Mouse (Mus musculus): ENCODE measurements around the gene Smox. TPM values are rescaled to one million over a fixed set of nuclear protein-coding genes. Genes with fewer than 3 reads are reported as not detected.

Gene Smox
- polyA plus RNA-seq, 1 experiment from 2014 or later = 26.8 TPM

DNA sequence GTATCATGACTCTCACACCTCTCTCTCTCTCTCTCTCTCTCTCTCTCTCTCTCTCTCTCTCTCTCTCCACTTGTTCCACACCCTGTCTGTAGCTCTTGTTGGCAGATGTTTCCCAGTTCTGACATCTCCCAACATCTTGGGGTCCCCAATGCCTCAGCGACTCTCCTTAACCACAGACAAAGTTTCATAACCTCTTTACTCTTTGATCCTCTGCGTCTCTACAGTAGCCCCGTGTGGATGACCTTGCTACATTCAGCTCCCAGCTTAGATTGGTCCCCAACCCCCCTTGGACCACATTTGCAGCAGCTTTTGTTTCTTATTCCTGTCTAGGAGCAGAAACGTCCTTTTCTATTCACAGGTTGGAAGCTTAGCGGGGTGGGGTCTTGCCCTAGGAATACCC lies 41.6 kb upstream of the Smox start:
- WGBS = 56% methylated on average over 5 of the region's 5 CpGs
- DNase-seq (ENCODE audit: low spot score) = no peak
- Histone ChIP-seq H3K9ac (ENCODE audit: low read depth, low read length) (no peak overlapping the region), H3K36me3 (ENCODE audit: insufficient read depth, low read length) (no peaks in the 10 kb centered on the region), H3K27ac (no peak overlapping the region), H3K4me2 (ENCODE audit: low read length) (no peak overlapping the region), H3K27me3 (ENCODE audit: insufficient read depth, low read length) (no peaks in the 10 kb centered on the region), H3K4me1 (replicated peaks; ENCODE audit: insufficient read depth, low read length) (0 out of 2 replicates have a peak, but pooled peaks cover 4% of the 10 kb centered on the region), H3K9me3 (replicated peaks; ENCODE audit: low read length) (no peaks in the 10 kb centered on the region), H3K4me3 (replicated peaks; ENCODE audit: low read depth, low read length) (no peak overlapping the region)
- no peak for ATAC-seq (replicated peaks; ENCODE audit: low FRiP score, low read depth)
- TF ChIP-seq CTCF (IDR thresholded peaks at IDR 0.05; ENCODE audit: low read depth) = no peak

DNA sequence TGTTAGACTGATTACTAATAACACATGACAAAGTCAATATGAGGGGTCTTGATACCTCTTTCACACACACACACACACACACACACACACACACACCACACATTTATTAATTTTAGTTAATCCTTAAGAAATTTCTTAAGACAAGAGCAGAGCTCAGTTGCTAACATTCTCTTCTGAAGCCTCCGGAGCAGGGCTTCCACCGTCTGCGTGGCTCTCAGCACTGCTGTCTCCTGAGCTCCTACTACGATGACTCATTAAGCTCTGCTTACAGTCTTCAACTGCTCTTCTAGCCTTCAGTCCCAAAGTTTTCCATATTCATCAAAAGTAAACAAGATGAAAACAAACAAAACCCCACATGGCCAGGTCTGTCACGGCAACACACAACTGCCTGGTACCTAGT lies 40.8 kb upstream of the Smox start:
- no peaks in the 10 kb centered on the region for H3K27me3 ChIP-seq (ENCODE audit: insufficient read depth, low read length)
- H3K9ac ChIP-seq (ENCODE audit: low read depth, low read length) = no peak overlapping the region
- ATAC-seq (replicated peaks; ENCODE audit: low FRiP score, low read depth) (no peak), DNase-seq (ENCODE audit: low spot score) (no peak)
- H3K27ac ChIP-seq = no peak overlapping the region
- H3K9me3 ChIP-seq (replicated peaks; ENCODE audit: low read length) = no peaks in the 10 kb centered on the region
- H3K36me3 ChIP-seq (ENCODE audit: insufficient read depth, low read length) = no peaks in the 10 kb centered on the region
- H3K4me2 ChIP-seq (ENCODE audit: low read length) = no peak overlapping the region
- no peak for TF ChIP-seq CTCF (IDR thresholded peaks at IDR 0.05; ENCODE audit: low read depth)
- H3K4me1 ChIP-seq (replicated peaks; ENCODE audit: insufficient read depth, low read length) = 0 out of 2 replicates have a peak, but pooled peaks cover 4% of the 10 kb centered on the region
- no peak overlapping the region for H3K4me3 ChIP-seq (replicated peaks; ENCODE audit: low read depth, low read length)
- 77% methylated on average over 5 of the region's 5 CpGs for WGBS

DNA sequence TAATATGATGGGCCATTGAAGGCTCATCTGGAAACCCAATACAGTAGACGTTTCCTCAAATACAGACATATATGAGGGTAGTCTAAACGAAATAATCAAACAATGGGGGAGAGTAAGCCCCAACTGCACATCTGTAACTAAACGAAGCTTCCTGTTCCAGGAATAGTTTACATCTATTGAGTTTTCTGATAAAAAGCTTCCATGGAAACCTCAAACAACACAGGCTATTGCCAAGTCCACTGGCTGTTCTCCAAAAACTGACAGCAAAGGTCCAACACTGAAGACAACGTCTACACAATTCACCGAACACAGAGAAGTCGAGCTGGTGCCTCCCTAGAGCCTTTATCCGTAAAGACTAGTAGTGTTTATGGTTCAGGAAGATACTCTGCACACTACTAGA lies 33.6 kb upstream of the Smox start:
- Histone ChIP-seq H3K4me2 (ENCODE audit: low read length) (no peak overlapping the region), H3K36me3 (ENCODE audit: insufficient read depth, low read length) (no peaks in the 10 kb centered on the region), H3K27ac (no peak overlapping the region), H3K9me3 (replicated peaks; ENCODE audit: low read length) (no peaks in the 10 kb centered on the region), H3K9ac (ENCODE audit: low read depth, low read length) (no peak overlapping the region), H3K4me1 (replicated peaks; ENCODE audit: insufficient read depth, low read length) (no peaks in the 10 kb centered on the region), H3K4me3 (replicated peaks; ENCODE audit: low read depth, low read length) (no peak overlapping the region), H3K27me3 (ENCODE audit: insufficient read depth, low read length) (no peaks in the 10 kb centered on the region)
- ATAC-seq (replicated peaks; ENCODE audit: low FRiP score, low read depth) = no peak
- DNase-seq (ENCODE audit: low spot score) = peak; percentile 16
- WGBS = 62% methylated on average over 7 of the region's 7 CpGs
- TF ChIP-seq CTCF (IDR thresholded peaks at IDR 0.05; ENCODE audit: low read depth) = no peak

DNA sequence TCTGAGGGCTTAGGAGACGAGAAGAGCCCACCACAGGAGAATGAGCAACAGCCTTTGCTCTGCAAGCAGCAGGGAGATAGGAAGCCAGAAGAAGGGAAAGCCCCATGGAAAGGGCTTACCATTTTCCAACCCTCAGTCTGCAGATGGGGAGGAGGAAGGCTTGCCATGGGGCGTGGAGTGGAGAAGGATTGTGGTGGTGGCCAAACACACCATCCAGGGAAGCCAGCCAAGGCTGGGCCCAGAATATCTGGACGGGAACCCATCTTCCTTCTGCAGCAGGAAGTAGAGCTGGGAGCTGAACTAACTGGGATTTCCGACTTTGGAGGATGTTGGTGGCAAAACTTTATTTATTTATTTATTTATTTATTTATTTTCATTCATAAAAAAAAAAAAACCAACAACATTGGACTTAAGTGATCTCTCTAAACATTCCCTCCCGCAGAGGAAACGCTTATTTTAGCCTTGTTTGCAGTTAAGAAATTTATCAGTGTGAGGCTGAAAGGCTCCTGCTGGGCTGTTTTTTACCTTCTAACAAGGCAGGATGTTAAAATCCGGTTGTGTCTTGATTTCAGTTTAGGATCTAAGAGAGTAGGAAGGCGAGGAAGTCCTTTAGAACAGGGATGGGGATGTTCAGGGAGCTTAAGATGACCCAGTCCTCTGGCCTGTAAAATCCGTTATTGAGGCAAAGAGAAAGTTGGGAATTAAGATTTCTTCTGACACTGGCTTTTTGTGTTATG lies 30.2 kb upstream of the Smox start:
- H3K4me3 ChIP-seq (replicated peaks; ENCODE audit: low read depth, low read length) = no peak overlapping the region
- H3K9me3 ChIP-seq (replicated peaks; ENCODE audit: low read length) = no peaks in the 10 kb centered on the region; the same call in 1 of the 2 replicates
- 65% methylated on average over 9 of the region's 9 CpGs for WGBS
- no peak overlapping the region for H3K4me2 ChIP-seq (ENCODE audit: low read length)
- DNase-seq (ENCODE audit: low spot score) (peak; percentile 37), ATAC-seq (replicated peaks; ENCODE audit: low FRiP score, low read depth) (no peak)
- 0 out of 2 replicates have a peak overlapping the region, but pooled peaks have one; percentile 8 for H3K27ac ChIP-seq
- H3K9ac ChIP-seq (ENCODE audit: low read depth, low read length) = no peak overlapping the region
- H3K27me3 ChIP-seq (ENCODE audit: insufficient read depth, low read length) = no peaks in the 10 kb centered on the region
- no peaks in the 10 kb centered on the region for H3K36me3 ChIP-seq (ENCODE audit: insufficient read depth, low read length)
- H3K4me1 ChIP-seq (replicated peaks; ENCODE audit: insufficient read depth, low read length) = no peaks in the 10 kb centered on the region
- TF ChIP-seq CTCF (IDR thresholded peaks at IDR 0.05; ENCODE audit: low read depth) = no peak

DNA sequence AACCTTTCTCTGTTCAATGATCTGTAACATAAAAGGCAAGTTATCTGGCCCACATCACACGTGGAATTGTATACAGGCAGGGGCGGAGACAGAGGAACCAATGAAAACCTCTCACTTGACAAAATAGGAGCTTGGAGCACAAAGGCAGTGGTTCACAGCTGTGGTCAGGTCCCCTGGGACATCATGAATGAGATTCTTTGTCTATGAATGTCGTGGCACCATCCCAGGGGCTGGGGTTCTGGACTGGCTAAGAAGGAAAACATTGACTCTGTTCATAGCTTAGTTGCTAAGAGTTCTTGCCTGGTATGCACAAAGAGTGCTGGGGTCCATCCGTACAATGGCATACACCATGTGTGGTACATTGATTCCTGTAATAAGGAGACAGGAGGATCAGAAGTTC lies 28.3 kb upstream of the Smox start:
- no peak overlapping the region for H3K4me3 ChIP-seq (replicated peaks; ENCODE audit: low read depth, low read length)
- ATAC-seq (replicated peaks; ENCODE audit: low FRiP score, low read depth) (no peak), DNase-seq (ENCODE audit: low spot score) (no peak)
- H3K27ac ChIP-seq = no peak overlapping the region
- no peaks in the 10 kb centered on the region for H3K4me1 ChIP-seq (replicated peaks; ENCODE audit: insufficient read depth, low read length)
- no peaks in the 10 kb centered on the region; the same call in 1 of the 2 replicates for H3K9me3 ChIP-seq (replicated peaks; ENCODE audit: low read length)
- TF ChIP-seq CTCF (IDR thresholded peaks at IDR 0.05; ENCODE audit: low read depth) = no peak
- no peaks in the 10 kb centered on the region for H3K36me3 ChIP-seq (ENCODE audit: insufficient read depth, low read length)
- H3K4me2 ChIP-seq (ENCODE audit: low read length) = no peak overlapping the region
- H3K27me3 ChIP-seq (ENCODE audit: insufficient read depth, low read length) = no peaks in the 10 kb centered on the region
- 73% methylated on average over 4 of the region's 4 CpGs for WGBS
- no peak overlapping the region for H3K9ac ChIP-seq (ENCODE audit: low read depth, low read length)

DNA sequence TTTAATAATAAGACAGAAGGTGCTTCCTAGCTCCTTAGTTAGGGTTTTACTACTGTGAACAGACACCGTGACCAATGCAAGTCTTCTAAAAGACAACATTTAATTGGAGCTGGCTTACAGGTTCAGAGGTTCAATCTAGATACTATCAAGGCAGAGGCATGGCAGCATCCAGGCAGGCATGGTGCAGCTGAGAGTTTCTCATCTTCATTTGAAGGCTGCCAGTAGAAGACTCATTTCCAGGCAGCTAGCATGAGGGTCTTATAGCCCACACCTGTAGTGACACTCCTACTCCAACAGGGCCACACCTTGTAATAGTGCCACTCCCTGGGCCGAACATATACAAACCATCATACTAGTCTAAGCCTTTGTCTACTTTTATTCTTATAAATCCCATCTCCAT lies 27.1 kb upstream of the Smox start:
- H3K4me3 ChIP-seq (replicated peaks; ENCODE audit: low read depth, low read length) = no peak overlapping the region
- no peaks in the 10 kb centered on the region for H3K27me3 ChIP-seq (ENCODE audit: insufficient read depth, low read length)
- no peak overlapping the region for H3K27ac ChIP-seq
- DNase-seq (ENCODE audit: low spot score) = no peak
- no peak for TF ChIP-seq CTCF (IDR thresholded peaks at IDR 0.05; ENCODE audit: low read depth)
- no peak overlapping the region for H3K4me2 ChIP-seq (ENCODE audit: low read length)
- 97% methylated on average over 2 of the region's 2 CpGs for WGBS
- no peaks in the 10 kb centered on the region; the same call in 1 of the 2 replicates for H3K9me3 ChIP-seq (replicated peaks; ENCODE audit: low read length)
- H3K4me1 ChIP-seq (replicated peaks; ENCODE audit: insufficient read depth, low read length) = no peaks in the 10 kb centered on the region
- no peak for ATAC-seq (replicated peaks; ENCODE audit: low FRiP score, low read depth)
- H3K36me3 ChIP-seq (ENCODE audit: insufficient read depth, low read length) = no peaks in the 10 kb centered on the region
- no peak overlapping the region for H3K9ac ChIP-seq (ENCODE audit: low read depth, low read length)

Measured in kidney, postnatal 0 days (tissue).